Mouse (Mus musculus) fat pad, adult 2 months (tissue): Measurements from ENCODE around the gene Gria1.

Experiments
- DNase-seq: peaks from one replicate; pipeline ENCODE4 v3.0.0-alpha.2; 2011; ENCODE audit warnings: low read depth, low spot score; ENCODE audit errors: extremely low read depth

Gria1 gene

DNA sequence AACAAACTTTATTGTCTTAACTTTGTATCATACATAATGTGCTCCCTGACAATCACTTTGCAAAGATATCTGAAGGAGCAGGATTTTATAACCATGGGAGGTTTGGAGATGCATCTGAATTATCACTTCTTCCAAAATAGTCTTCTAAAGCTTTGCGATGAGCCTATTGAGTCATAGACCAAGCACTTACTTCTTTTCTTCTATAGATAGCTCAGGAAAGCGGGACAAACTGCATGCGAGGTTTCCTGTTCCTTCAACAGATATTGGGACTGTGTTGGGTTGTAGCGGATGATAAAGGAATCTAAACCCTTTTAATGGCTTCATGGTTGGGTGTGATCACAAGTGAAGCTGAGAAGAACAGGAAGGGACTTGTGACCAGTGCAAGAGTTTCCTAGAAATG lies 263.5 kb downstream of the Gria1 start:
- DNase-seq, result no peak

DNA sequence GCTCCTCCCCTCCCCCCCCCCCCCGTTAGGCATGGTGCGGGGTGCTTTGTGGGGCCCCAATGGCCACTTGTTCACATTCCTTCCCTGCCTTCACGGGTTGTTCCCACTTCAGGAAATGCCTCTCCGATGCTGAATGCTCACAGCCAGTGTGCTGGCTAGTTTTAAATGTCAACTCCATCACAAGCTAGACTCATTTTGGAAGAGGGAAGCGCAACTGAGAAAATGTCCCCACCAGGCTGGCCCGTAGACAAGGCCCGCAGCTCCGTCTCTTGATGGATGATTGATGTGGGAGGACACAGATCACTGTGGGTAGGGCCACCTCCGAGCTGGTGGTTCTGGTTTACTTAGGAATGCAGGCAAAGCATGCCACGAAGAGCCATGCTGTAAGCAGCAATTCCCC lies 266.9 kb downstream of the Gria1 start:
- no peak for DNase-seq

DNA sequence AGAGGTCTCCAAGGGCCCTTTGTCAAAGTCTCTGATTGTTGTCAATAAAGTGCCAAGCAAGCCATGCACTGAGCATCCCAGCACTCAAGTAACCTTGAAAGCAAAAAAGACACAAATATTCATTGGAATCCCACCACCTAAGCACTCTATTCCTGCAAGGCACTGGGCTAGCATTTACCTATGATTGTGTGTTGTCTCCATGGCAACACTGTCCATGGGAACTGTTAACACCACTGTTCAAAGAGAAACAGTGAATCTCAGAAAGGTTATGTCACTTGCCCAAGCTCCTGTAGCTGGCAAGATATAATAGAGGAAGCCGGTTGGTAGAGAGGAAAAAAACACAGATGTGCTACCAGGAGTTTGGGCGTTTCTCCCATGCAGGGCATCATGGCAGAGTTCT lies 274.9 kb downstream of the Gria1 start:
- DNase-seq, result no peak

DNA sequence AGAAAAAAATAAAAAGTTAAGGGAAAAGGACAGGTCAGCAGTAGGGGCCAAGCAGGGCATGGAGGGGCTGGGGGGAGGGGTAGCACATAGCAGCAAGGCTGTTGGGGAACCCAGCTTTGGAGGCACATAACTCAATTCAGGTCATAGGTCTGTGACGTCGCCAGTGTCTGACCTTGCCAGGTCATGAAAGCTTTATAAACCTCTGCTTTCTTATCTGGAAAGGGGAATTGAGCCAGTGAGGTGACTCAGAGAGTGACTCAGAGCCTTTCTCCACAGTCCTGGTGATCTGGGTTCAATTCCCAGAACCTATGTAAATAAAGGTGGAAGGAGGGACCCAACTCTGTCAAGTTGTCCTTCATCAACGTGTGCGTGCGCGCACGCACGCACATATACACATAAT lies 286.2 kb downstream of the Gria1 start:
- DNase-seq, result no peak

DNA sequence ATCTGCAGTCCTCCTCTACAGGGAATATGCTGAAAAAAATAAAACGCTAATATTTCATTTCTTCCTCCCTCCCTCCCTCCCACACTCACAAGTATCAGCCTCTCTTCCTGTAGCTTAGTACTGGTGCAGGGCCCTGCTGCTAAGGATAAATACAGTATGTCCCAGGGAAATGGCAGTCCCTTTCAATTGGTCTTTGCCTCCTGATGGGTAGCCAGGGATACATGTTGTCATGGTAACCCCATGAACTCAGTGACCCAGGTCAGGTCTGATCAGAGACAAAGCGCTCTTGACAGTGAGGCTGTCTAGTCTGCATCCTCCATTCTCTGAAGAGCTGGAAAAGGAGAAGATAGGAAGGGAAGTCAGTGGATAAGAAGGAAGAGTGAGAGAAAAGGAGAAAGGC lies 287.1 kb downstream of the Gria1 start:
- no peak for DNase-seq

DNA sequence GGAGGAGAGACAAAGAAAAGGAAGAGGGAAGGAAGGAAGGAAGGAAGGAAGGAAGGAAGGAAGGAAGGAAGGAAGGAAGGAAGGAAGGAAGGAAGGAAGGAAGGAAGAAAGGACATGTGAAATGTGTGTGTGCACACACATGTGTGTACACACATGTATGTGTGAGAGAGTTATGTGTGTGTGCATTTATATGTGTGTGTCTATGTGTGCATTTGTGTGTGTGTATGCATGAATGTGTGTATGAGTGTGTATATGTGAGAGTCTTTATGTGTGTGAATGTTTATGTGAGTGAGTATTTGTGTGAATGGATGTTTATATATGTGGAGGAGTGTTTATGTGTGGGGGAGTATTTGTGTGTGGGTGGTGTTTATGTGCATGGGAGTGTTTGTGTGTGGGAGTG lies 287.5 kb downstream of the Gria1 start:
- no peak for DNase-seq

DNA sequence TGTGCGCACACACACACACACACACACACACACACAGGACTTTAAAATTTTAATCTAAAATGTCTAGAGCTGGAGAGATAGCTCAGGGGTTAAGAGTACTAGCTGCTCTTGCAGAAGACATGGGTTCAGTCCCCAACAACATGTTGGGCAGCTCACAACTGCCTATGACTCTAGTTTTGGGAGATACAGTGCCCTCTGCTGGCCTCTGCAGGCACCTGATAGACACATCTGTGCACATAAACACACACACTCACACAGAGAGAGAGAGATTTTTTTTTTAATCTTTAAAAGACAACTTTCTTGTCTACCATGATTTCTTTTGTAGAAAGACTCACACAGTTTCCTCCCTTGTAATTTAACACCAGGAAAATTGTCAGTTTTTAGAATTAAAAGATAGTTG lies 292.4 kb downstream of the Gria1 start:
- no peak for DNase-seq

DNA sequence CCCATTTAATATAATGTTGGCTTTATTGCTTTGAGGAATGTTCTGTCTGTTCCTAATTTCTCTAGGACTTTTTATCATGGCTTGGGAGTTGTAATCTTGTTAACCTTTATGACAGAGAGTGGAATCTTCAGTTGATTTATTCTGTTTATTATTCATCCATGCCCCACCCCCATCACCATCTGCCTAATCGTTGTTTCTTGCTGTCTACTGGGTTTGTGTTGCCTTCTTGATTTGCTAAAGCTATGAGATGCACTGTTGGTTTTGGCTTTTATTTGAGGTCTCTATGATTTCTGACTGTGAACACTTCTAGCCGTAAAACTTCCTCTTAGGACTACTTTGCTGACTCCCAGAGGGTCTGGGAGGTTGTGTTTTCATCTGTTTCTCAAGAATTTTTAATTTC lies 294.9 kb downstream of the Gria1 start:
- no peak for DNase-seq

DNA sequence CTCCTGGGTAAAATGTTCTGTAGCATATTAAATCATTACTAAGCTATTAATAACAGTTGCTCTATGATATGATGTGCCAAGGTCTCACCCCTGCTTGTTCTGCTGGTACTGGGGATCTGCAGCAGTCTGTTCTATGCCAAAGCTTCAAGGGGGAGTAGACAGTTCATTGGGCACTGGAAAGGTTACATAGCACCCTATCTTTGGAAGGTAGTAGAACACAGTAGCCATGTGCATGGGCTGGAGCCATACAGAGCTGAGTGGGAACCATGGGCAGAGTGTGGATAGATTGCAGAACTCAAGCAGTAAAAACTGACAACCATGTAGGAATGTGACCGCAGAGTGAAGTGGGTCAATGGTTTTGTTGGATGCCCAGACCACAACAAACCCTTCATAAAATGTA lies 295.7 kb downstream of the Gria1 start:
- no peak for DNase-seq

DNA sequence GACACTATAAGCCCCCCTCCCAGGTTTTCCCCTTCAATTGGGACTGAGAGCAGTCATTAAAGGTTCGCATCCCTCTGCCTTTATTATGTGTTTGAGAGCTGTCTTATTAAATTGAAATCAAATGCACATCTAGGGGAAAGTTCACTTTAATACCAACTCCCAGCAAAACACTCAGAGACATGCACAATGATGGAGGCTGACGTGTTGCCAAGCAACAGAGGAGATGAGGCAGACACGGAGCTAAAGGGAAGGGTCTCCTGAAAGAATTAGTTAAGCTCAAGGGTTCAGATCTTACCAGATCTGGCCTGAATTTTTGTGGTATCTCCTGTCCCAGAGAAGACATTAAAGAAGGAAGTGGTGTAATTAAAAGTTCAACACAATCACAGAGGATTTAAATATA lies 305.9 kb downstream of the Gria1 start:
- no peak for DNase-seq

DNA sequence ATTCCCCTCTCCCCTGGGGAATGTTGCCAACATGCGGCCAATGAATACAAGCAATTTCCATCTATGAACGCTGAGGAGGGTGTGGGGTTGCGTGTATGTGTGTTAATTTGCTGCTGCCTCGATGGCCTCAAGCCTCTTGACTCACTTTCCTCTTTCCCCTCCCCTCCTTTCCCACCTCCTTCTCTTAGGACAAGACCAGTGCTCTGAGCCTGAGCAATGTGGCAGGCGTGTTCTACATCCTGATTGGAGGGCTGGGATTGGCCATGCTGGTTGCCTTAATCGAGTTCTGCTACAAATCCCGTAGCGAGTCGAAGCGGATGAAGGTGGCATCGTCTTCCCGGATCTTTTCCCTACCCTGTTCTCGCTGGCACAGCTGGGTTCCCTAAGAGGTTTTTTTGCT lies 306.3 kb downstream of the Gria1 start:
- no peak for DNase-seq

DNA sequence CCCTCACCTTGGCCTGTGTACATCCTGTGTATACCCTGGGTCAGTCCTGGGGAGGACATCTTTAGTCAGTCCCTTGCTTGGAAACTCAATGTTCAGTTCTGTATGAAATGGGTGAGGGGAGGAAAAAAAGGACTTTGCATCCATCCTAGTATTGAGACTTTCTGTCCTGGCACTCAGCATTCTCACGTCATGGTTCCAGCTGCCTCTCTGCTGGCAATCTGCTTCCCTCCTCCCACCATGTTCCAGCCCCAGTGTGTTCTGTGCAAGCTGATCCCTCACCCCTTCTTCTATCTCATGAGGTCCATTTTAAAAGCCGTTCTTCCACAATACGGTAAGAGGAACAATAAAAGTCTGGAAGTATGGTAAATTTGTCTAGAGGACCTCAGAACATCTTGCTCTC lies 308.2 kb downstream of the Gria1 start:
- DNase-seq, result no peak

DNA sequence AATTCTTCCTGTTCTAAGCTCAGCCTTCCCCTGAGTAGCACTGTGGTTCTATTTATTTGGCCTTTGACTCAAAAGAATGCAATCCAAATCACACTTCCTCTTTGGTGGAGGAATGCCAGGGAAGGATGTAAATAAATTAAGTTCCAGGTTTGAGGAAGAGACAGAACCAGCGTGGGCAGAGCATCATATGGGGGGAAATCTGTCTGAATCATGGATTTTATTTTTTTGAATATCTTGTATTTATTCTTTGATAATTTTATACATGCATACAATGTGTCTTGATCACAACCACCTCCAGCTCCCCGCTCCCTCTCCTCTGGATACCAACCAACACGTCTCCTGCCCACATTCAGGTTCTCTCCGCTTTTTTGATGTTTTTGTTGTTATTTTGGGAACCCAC lies 312.9 kb downstream of the Gria1 start:
- no peak for DNase-seq
